Mouse (Mus musculus): ENCODE results near the gene Ccdc93. TPM values are rescaled to one million over a fixed set of nuclear protein-coding genes. Genes with fewer than 3 reads are reported as not detected.

Ccdc93 gene
- polyA plus RNA-seq, 1 experiment from 2014 or later = 9.3 TPM

GRCm38 (mm10) chr1:121398986-121399881 is 31.6 kb upstream of the Ccdc93 start:
- Histone ChIP-seq H3K27ac (replicated peaks) (peak overlapping the region; percentile 38; the same call in 1 of the 2 replicates), H3K27me3 (no peaks in the 10 kb centered on the region), H3K4me1 (replicated peaks) (peaks cover 32% of the 10 kb centered on the region), H3K4me2 (no peak overlapping the region), H3K9me3 (no peaks in the 10 kb centered on the region), H3K4me3 (no peak overlapping the region), H3K9ac (no peak overlapping the region), H3K36me3 (no peaks in the 10 kb centered on the region)
- WGBS = 69% methylated on average over 14 of the region's 14 CpGs
- 0 out of 2 replicates have a peak, but pooled peaks have one; percentile 51 for ATAC-seq (ENCODE audit: low read depth)

- Histone ChIP-seq H3K27ac (replicated peaks) (no peak overlapping the region), H3K4me3 (no peak overlapping the region), H3K4me2 (no peak overlapping the region), H3K9ac (no peak overlapping the region), H3K36me3 (no peaks in the 10 kb centered on the region), H3K4me1 (replicated peaks) (peaks cover 22% of the 10 kb centered on the region), H3K9me3 (no peaks in the 10 kb centered on the region), H3K27me3 (no peaks in the 10 kb centered on the region)
- 25% methylated on average over 4 of the region's 4 CpGs for WGBS
- ATAC-seq (ENCODE audit: low read depth) = peak; percentile 82
Measured at GRCm38 (mm10) chr1:121400243-121400642, 30.6 kb upstream of the Ccdc93 start.

- Histone ChIP-seq H3K36me3 (no peaks in the 10 kb centered on the region), H3K4me3 (no peak overlapping the region), H3K9me3 (no peaks in the 10 kb centered on the region), H3K27me3 (no peaks in the 10 kb centered on the region), H3K9ac (no peak overlapping the region), H3K27ac (replicated peaks) (no peak overlapping the region), H3K4me2 (no peak overlapping the region), H3K4me1 (replicated peaks) (no peaks in the 10 kb centered on the region)
- ATAC-seq (ENCODE audit: low read depth) = no peak
- WGBS = 51% methylated on average over 4 of the region's 4 CpGs
Measured at GRCm38 (mm10) chr1:121419084-121419483, 11.8 kb upstream of the Ccdc93 start.

- no peak for ATAC-seq (ENCODE audit: low read depth)
- H3K9me3 ChIP-seq = no peaks in the 10 kb centered on the region
- H3K4me1 ChIP-seq (replicated peaks) = no peaks in the 10 kb centered on the region
- WGBS = 90% methylated on average over 12 of the region's 12 CpGs
- no peak overlapping the region for H3K4me2 ChIP-seq
- no peaks in the 10 kb centered on the region for H3K27me3 ChIP-seq
- no peaks in the 10 kb centered on the region for H3K36me3 ChIP-seq
- H3K4me3 ChIP-seq = no peak overlapping the region
- no peak overlapping the region for H3K9ac ChIP-seq
- no peak overlapping the region for H3K27ac ChIP-seq (replicated peaks)
Measured at GRCm38 (mm10) chr1:121419569-121420265, 11.1 kb upstream of the Ccdc93 start.

GRCm38 (mm10) chr1:121430183-121430937 is 489 bp upstream of the Ccdc93 start:
- Histone ChIP-seq H3K4me1 (replicated peaks) (peaks cover 25% of the 10 kb centered on the region), H3K27me3 (no peaks in the 10 kb centered on the region), H3K9me3 (no peaks in the 10 kb centered on the region), H3K9ac (no peak overlapping the region), H3K4me2 (peak overlapping the region; percentile 98), H3K27ac (replicated peaks) (no peak overlapping the region), H3K36me3 (0 out of 2 replicates have a peak, but pooled peaks cover 3% of the 10 kb centered on the region), H3K4me3 (peak overlapping the region; percentile 89)
- ATAC-seq (ENCODE audit: low read depth) = no peak
- WGBS = 20% methylated on average over 6 of the region's 6 CpGs

GRCm38 (mm10) chr1:121435981-121436380 is 5.1 kb downstream of the Ccdc93 start:
- no peak for ATAC-seq (ENCODE audit: low read depth)
- H3K9ac ChIP-seq = no peak overlapping the region
- WGBS = 94% methylated on average over 7 of the region's 7 CpGs
- H3K4me1 ChIP-seq (replicated peaks) = peaks cover 18% of the 10 kb centered on the region
- H3K4me2 ChIP-seq = no peak overlapping the region
- no peaks in the 10 kb centered on the region for H3K9me3 ChIP-seq
- peaks cover 43% of the 10 kb centered on the region for H3K36me3 ChIP-seq
- H3K27ac ChIP-seq (replicated peaks) = no peak overlapping the region
- no peaks in the 10 kb centered on the region for H3K27me3 ChIP-seq
- H3K4me3 ChIP-seq = no peak overlapping the region

- H3K9ac ChIP-seq = no peak overlapping the region
- ATAC-seq (ENCODE audit: low read depth) = peak; percentile 59; the same call in 1 of the 2 replicates
- H3K27ac ChIP-seq (replicated peaks) = no peak overlapping the region
- no peak overlapping the region for H3K4me2 ChIP-seq
- H3K4me1 ChIP-seq (replicated peaks) = no peaks in the 10 kb centered on the region
- H3K36me3 ChIP-seq = peaks cover 79% of the 10 kb centered on the region
- no peaks in the 10 kb centered on the region for H3K27me3 ChIP-seq
- no peaks in the 10 kb centered on the region for H3K9me3 ChIP-seq
- 63% methylated on average over 13 of the region's 13 CpGs for WGBS
- H3K4me3 ChIP-seq = no peak overlapping the region
Measured at GRCm38 (mm10) chr1:121440535-121441381, 9.9 kb downstream of the Ccdc93 start.

GRCm38 (mm10) chr1:121444147-121444546 is 13.3 kb downstream of the Ccdc93 start:
- no peaks in the 10 kb centered on the region for H3K4me1 ChIP-seq (replicated peaks)
- WGBS = 95% methylated on average over 6 of the region's 6 CpGs
- no peak overlapping the region for H3K4me2 ChIP-seq
- H3K27ac ChIP-seq (replicated peaks) = no peak overlapping the region
- H3K36me3 ChIP-seq = peaks cover 86% of the 10 kb centered on the region
- ATAC-seq (ENCODE audit: low read depth) = no peak
- no peaks in the 10 kb centered on the region for H3K9me3 ChIP-seq
- no peak overlapping the region for H3K4me3 ChIP-seq
- H3K9ac ChIP-seq = no peak overlapping the region
- no peaks in the 10 kb centered on the region for H3K27me3 ChIP-seq

GRCm38 (mm10) chr1:121447216-121447615 is 16.4 kb downstream of the Ccdc93 start:
- Histone ChIP-seq H3K4me3 (no peak overlapping the region), H3K27me3 (no peaks in the 10 kb centered on the region), H3K4me2 (no peak overlapping the region), H3K9me3 (no peaks in the 10 kb centered on the region), H3K9ac (no peak overlapping the region), H3K27ac (replicated peaks) (no peak overlapping the region), H3K36me3 (peaks cover 79% of the 10 kb centered on the region), H3K4me1 (replicated peaks) (peaks cover 5% of the 10 kb centered on the region; the same call in 1 of the 2 replicates)
- 95% methylated on average over 10 of the region's 10 CpGs for WGBS
- ATAC-seq (ENCODE audit: low read depth) = no peak

GRCm38 (mm10) chr1:121448166-121448565 is 17.3 kb downstream of the Ccdc93 start:
- peaks cover 8% of the 10 kb centered on the region; the same call in 1 of the 2 replicates for H3K4me1 ChIP-seq (replicated peaks)
- no peak overlapping the region for H3K4me3 ChIP-seq
- H3K9me3 ChIP-seq = no peaks in the 10 kb centered on the region
- no peak for ATAC-seq (ENCODE audit: low read depth)
- no peak overlapping the region for H3K27ac ChIP-seq (replicated peaks)
- no peak overlapping the region for H3K9ac ChIP-seq
- H3K36me3 ChIP-seq = peaks cover 70% of the 10 kb centered on the region
- WGBS = 95% methylated on average over 19 of the region's 19 CpGs
- no peaks in the 10 kb centered on the region for H3K27me3 ChIP-seq
- H3K4me2 ChIP-seq = no peak overlapping the region

- H3K27me3 ChIP-seq = no peaks in the 10 kb centered on the region
- H3K4me2 ChIP-seq = no peak overlapping the region
- peaks cover 48% of the 10 kb centered on the region for H3K36me3 ChIP-seq
- no peak overlapping the region for H3K27ac ChIP-seq (replicated peaks)
- WGBS = 78% methylated on average over 7 of the region's 7 CpGs
- no peak overlapping the region for H3K9ac ChIP-seq
- no peak overlapping the region for H3K4me3 ChIP-seq
- H3K4me1 ChIP-seq (replicated peaks) = peaks cover 8% of the 10 kb centered on the region; the same call in 1 of the 2 replicates
- no peak for ATAC-seq (ENCODE audit: low read depth)
- H3K9me3 ChIP-seq = no peaks in the 10 kb centered on the region
Measured at GRCm38 (mm10) chr1:121451009-121451408, 20.2 kb downstream of the Ccdc93 start.

All from neural tube, embryonic 13.5 days (tissue).